Mouse (Mus musculus) 3134 (cell line): ENCODE measurements around the gene Pak1.

Experiments
- DNase-seq: peaks from one replicate; pipeline ENCODE4 v3.0.0-alpha.2; 2011; ENCODE audit warnings: low spot score; ENCODE audit not compliant: insufficient read length; ENCODE audit errors: extremely low read depth

The Pak1 gene

DNA sequence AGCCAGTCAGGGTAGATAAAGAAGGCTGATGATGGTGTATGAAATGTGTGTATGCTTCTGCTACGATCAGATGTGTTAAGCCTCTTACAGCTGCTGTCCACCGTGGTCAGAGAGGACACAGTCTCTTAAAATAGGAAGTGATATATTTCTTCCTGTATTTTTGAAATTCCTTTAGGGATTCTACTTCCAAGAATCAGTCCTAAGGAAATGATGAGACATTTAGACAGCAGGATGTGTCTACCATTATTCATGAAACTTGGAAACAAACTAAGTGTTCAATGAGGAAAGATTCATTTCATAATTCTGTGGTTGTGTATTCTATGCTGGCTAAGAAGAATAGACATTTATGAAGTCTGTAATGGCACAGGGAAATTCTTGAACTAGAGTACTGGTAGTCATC lies 12.4 kb upstream of the Pak1 start:
- DNase-seq, result no peak

DNA sequence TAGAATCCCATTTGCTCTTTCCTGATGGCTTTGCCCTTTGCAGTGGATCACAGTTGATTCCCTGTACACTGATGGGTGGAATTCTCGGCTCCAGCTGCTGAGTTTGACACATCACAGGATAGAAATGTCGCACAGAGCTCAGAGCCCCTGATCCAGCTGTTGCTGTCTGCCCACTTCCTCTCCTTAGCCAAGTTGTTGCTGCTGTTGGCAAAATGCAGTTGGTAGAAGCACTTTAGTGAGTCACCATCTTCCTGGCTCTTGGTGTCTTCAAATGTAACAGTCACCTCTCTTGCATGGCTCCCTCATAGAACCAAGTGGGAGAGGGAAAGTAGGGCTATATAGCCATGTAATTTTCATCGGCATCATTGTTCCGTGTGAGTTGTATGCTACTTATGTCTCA lies 11.2 kb upstream of the Pak1 start:
- peak; percentile 62 for DNase-seq

DNA sequence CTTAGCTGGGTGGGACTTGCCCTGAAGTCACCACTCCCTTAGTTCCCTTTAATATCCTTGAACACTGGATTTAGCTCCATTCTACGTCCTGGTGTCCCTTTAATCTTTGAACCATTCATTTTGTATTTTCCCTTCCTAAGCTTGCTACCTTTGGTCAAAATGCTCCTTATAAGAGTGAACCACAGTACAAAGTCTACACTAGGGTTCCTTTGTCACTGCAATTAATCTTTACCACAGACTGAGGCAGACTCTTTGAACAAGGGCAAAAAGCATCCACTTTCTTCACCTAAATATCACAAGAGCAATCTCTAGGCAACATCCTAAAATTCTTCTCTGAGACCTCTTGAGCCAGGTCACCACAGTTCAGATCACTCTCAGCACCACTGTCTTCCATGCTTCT lies 8.1 kb upstream of the Pak1 start:
- DNase-seq, result no peak

DNA sequence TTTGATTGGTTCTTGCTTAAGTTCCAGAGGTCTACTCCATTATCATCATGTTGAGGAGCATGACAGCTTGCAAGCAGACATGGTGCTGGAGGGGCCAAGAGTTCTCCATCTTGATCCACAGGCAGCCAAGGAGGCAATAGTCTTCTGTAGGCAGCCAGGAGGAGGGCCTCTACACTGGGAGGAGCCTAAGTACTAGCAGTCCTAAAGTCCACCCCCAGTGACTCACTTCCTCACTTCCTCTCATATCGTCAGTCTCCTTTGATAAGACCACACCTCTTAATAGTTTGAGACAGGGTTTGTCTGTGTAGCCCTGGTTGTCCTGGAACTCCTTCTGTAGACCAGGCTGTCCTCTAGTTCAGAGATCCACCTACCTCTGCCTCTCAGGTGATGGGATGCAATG lies 7.5 kb upstream of the Pak1 start:
- DNase-seq, result no peak

DNA sequence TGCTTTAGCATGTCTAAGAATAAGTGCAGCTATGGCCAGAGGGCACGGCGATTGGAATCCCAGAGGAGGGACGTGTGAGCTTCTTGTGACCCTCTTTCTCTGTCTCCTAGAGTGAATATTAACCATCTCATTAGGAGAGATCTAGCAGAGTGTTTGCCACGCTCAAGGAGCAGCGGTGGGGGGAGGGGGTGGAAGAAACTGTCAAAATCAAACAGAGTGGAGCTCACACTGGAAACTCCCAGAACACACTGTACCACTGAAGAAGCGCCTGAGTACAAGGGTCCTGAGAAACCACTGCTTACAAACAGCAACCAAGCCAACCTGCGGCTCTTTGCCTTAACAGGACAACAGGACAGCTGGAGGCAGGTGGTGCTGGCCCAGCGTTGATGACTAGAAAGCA lies 6.8 kb upstream of the Pak1 start:
- no peak for DNase-seq

DNA sequence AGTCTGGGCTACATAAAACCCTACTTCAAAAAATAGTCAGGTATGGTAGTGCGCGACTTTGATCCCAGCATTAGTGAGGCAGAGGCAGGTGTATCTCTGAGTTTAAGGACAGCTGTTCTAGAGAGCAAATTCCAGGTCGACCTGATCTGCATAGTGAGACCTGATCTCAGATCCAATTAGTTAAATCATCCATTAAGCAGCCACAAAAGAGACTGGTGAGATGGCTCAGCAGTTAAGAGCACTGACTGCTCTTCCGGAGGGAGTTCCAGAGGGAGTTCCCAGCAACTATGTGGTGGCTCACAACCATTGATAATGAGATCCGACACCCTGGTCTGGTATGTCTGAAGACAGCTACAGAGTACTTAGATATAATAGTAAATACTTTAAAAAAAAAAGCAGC lies 4.8 kb upstream of the Pak1 start:
- DNase-seq, result no peak

DNA sequence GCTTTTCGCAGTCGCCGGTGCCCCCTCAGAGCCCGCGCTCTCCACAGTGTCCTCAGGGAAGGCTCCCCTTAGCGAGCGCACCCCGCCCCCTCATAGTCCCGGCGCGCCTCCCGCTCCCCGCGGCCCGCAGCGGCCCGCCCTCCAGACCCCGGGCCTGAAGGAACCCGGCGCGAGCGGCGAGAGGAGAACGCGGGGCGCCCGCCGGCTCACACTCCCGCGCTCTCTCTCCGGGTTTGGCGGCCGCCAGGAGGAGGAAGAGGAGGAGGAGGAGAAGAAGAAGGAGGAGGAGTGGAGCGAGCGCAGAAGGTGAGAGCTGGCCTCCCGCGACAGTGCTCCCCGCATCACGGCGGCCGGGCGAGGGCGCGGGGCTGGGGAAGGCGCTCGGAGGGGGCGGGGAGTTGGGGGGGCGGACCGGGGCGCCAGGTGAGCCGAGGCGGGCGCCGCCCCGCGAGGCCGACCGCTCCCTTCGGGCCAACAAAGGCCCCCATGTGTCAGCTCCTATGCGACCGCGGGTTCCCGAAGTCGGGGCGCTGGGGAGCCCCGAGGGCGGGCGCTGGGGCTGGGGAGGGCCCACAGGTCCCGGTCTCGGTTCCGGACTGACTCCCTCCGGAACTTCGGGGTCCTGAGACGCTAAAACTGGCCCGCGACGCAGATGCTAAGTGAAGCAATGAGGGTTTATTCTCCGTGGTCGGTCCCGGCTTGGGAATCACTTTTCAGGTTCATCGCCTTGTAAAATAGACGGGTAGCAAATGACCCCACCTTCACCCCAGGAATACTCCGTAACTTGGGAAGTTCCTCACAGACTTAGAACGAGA lies 535 bp downstream of the Pak1 start:
- DNase-seq, result peak; percentile 53

DNA sequence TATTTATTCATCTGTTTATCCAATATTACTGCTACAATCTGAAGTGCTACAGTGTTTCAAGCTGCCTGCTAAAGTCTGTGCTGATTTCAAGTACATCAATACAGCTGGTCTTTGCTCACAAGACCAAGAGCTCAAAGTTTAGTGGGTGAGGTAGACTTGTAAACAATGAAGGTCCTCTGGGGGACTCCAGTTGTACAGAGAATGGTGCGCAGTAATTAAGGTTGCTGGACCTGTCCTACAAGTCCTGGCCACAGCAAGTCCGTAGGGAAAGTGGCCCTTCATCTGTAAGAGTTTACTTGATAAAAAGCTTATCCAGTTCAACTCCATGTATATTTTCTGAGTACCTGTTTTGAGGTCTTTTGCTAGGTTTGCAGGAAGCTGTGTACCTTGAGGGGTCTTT lies 1.9 kb downstream of the Pak1 start:
- DNase-seq, result no peak

DNA sequence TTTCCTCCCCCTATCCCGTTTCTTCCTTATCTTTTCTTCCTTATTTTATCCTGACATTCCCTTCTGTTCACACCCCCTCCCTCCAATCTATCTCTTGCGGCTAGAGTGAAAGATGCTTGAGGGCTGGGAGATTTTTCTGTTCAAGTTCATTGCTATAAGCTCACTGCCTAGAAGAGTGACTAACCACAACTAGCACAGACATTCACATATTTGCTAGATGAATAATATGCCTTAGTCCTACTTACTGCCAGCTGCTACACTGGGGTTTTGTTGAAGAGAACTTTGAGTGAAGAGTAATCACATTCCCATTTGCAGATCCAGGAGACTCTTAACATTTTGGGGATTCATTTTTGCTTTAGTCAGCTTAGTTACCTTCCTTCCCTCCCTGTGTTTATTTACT lies 4.0 kb downstream of the Pak1 start:
- DNase-seq, result peak; percentile 59

DNA sequence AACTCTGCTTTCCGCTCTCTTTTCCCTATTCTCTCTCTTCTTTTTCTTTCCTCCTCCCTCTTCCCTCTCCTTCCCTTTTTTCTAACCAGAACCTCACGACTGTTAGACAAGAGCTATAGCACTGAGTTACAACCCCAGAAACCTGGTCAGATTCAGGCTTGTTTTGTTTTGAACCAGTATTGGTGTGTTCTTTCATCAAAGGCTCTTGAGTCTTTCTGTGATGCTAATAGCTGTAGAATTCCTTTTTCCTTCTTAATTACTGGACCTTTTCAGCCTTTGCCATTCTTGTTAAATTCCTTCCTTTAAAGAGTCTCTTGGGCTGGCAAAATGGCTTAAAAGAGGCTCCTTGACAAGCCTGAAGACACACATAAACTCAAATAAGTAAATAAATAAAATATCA lies 14.8 kb downstream of the Pak1 start:
- DNase-seq, result no peak

DNA sequence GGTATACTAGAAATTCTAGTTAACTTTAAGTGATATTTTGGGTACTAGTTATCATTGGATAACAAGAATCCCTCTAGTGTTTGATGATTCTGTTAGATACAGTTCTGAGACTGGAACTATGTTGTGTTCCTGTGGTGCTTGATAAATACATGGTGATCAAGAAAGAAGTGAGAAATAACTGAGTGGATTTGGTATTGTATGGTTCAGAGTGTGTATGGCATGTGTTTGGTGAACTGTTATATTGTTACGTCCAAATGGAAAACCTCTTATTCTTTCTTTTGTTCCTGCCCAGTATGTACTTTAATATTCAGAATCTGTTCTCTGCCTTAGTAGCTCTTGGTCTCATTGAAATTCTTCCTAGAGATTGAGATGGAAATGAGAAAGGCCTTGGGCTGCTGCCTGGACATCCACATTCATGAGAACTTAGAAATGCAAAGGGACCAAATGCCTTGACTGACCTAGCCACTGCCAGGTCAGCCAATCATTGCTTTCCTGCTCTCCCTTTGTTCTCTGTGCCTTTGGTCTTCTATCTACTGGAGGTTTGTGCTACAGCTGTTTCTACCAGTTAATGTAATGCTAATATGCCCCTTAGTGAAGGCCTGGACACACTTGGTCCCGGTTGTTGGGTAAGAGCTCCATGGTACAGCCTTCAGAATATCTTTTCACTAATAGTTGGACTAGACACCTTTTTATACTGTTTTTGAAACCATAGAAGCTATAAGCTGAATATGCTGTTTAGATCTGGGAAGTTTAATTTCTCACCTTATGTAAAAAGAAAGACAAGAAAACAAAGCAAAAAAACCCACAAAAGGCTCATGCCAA lies 16.1 kb downstream of the Pak1 start:
- DNase-seq, result no peak

DNA sequence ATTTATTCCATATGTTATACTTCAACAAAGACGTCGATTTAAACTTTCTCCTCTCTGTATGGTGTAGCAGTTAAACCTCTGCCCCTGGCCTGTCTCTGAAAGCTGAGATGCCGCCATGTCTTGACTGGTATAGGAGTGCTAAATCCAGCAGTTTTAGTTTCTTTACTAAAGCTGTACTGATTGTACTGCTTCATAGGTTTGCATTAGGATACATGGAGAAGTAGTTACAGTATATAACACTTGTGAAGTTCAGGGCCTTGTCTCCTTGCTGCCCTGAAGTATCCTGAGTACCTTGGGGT lies 16.7 kb downstream of the Pak1 start:
- no peak for DNase-seq

DNA sequence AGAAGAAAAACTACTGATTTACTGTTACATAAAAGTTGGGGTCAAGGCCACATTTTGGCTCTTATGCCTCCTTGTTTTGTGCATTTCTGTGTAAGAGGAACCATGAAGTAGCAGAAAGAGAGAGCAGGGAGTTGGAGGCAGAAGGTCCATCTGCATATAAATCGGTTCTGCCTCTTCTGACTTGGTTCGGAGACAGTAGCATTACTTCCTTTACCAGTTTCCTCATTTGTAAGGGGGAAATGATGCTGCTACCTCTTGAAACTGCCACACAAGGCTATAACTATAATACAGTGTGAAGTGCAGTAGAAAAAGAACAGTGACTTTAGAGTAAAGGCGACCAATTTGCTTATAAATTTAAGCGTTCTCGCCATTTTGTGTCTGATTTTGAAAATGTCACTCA lies 21.0 kb downstream of the Pak1 start:
- DNase-seq, result no peak

DNA sequence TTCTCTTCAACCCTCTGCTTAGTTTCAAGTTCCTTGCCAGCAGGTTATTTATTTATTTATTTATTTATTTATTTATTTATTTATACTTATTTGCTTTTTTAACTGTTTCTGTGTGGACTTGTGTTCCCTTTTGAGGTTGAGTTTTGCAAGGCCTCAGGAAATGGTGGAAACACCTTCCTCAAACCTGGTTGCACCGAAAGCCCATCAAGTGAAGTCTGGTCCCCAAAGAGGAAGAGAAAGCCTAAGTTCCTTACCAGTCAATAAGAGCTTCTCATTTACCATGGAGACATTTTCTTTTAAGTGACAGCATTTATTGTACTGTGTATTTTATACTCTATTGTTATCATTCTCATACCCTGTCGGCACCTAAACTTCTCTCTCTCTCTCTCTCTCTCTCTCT lies 33.5 kb downstream of the Pak1 start:
- DNase-seq, result no peak

DNA sequence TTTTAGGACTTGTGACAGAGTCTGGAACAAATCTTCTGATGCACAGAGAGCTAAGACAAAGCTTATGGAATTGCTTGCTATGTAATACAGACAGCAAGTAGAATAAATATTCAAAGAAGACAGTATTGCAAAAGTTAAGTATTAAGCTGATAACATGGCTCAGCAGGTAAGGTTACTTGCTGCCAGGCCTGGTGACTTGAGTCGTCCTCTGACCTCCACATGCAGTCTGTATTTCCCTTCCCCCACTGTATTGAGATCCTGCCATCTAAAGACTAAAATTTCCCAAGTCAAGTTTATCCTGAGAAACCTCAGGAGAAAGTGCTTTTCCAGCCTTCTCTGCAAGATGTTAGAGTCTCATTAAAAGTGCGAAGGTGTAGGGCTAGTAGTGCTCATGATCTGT lies 40.8 kb downstream of the Pak1 start:
- DNase-seq, result no peak

DNA sequence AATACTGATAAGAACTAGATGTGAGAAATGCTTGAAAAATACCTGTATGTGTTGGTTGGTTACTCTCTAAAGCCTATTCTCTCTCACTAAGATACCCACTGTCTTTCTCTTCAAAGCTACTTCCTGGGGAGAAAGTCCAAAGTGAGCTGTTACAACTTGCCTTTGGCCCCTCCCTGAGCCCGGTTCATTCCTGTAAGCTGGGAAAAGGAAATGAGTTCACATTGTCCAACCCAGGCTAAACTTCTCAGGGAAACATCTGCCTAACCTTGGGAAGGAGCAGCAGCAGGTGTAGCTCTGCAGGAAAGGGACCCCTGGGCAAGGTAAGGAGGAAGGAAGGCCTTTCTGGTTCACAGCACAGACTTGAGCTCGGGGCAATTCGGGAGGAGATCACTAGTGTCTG lies 42.4 kb downstream of the Pak1 start:
- DNase-seq, result no peak

DNA sequence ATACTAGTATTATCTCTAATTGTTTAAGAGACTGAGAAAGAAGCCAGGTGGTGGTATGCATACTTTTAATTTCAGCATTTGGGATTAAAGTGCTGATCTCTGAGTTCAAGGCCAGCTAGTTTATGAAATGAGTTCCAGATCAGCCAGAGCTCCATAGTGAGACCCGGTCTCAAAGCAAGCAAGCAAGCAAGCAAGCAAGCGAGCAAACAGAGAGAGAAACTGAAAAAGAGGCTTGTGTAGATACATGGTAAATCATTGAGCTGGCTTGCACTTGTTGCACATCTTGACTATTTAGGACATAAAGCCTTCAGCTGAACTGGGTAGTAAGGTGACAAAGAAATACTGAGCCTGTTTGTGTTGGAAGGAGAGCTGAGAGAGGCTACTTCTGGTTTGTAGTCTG lies 44.6 kb downstream of the Pak1 start:
- no peak for DNase-seq

DNA sequence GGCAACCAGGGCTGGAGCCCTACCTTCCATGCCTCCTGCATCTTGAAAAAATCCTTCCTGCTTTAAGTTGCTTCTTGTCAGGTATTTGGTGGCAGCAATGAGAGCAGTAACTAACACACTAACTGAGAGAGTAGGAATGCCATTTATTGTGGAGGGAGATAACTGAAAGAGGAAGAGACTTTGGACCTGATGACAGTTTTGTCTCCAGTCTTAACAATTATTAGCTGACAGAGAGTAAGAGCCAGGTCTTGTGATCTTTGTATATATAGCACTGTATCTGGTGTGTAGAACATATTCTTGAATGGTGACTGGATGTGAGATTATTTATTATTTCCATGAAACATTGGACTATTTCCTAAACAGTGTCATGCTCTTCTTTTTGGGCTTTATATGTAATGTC lies 50.2 kb downstream of the Pak1 start:
- DNase-seq, result no peak

DNA sequence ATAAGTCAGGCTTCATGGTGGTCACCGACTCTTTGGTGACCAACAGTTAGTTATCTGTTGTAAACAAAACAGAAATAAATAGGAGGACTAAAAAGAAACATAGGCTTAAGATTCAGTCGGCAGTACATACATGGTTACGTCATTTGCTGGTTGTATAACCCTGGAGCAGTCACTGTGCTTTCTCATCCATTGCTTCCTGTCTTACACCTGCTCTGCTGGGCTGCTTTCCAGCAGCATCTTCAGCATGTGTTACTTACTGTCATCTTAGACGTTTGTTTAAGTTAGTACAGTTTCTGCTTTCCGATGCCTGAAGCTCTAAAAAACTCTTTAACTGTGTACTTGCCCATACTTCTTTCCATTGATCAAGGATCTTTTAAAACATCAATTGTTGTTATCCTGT lies 53.0 kb downstream of the Pak1 start:
- no peak for DNase-seq

DNA sequence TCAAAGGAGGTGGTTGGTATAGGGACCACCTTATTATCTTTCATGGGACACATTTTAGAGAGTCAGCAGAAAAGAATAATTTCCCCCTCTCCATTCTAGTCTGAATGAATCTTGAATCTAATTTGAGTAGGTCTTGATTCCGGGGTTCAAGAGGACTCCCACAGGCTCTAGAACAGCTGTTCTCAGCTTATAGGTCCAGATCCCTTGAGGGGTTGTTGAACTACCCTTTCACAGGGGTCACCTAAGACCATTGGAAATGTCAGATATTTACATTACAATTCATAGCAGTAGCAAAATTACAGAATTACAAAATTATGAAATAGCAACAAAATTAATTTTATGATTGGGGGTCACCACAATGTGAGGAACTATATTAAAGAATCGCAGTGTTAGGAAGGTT lies 54.0 kb downstream of the Pak1 start:
- no peak for DNase-seq

DNA sequence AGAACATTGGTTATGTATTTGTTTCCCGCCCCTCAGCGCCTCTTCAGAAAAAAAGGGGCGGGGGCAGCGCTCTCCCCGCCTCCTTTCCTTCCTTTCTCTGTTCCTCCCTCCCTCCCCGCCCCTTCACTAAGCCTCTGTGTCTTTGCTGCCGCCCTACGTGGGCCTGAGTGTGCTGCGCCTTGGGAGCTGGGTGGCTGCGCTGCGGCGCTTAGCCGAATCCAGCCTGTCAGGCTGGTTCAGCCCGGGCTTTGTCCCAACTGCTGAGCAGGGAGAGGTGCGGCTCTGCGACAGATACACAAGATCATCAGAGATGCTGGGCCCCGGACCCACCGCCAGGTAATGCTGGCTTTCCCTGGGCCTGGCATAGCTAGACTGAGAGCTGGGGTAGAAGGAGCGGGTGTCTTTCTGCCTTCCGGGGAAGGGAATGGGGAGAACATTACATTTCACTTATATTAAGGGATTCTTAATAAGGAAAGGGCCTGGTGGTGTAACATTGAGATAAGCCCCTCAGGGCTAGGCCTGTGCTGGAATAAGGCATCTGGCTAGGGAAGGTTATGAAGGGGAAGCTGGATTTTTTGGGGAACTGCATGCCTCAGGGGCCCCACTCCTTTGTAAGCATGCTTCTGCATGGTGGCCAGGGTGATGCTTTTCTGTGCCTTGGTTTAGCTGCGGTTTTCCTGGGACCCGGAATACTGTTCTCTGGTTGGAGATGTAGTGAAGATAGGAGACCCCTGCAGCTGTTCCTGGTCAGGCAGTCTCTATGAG lies 54.6 kb downstream of the Pak1 start:
- DNase-seq, result peak; percentile 77

DNA sequence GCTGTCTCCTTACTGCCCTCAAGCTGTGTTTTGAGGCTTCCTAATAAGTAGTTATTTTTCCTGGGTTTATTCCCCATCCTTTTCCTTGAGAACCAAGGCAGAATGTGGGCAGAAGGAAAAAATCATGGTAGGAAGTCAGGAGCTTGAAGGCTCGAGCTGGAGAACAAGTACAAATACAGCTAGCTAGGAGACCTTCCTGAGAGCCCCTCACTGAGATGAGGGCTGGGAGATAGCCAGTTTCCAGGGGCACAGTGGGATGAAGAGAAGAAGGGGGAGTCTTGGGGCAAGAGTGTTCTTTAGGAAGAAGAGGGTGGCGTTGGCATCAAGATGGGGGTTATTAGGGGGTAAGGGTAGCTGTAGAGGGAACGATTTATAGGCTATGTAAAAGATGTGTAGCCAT lies 56.1 kb downstream of the Pak1 start:
- no peak for DNase-seq
